Mouse (Mus musculus): ENCODE results near the gene Vwa5b2. TPM values are rescaled to one million over a fixed set of nuclear protein-coding genes. Genes with fewer than 3 reads are reported as not detected.

Gene Vwa5b2
- polyA plus RNA-seq, 1 experiment: not detected

DNA sequence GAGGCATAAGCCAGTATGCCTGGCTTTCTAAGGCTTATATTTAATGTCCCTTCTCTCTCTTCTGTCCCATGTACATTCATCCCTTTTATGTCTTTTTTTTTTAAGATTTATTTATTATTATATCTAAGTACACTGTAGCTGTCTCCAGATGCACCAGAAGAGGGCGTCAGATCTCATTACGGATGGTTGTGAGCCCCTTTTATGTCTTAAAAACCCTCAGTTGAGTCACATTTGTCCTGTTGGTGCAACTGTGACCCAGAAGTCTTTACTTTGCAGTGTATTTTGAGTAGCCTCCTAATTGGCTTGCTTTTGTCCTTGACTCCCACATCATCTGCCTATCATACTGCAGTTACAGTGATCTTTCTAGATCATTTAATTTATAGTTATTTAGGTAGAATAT is 64.0 kb downstream of the Vwa5b2 start:
- Histone ChIP-seq H3K4me3 (replicated peaks) (no peak overlapping the region), H3K36me3 (replicated peaks; ENCODE audit: low read length) (peaks cover 54% of the 10 kb centered on the region), H3K9me3 (no peaks in the 10 kb centered on the region), H3K27me3 (replicated peaks) (peaks cover under 1% of the 10 kb centered on the region), H3K4me1 (peaks cover 20% of the 10 kb centered on the region)
- TF ChIP-seq FLI1 (IDR thresholded peaks at IDR 0.05; ENCODE audit: low read length) (no peak), GATA1 (IDR thresholded peaks at IDR 0.05; ENCODE audit: borderline replicate concordance, low read length) (no peak)

Other genes starting within 250 kb of the Vwa5b2 start
- gene Abcc5, start 163.1 kb upstream of the Vwa5b2 start, polyA plus RNA-seq (2012; ENCODE audit: insufficient read depth, low replicate concordance): 5.3 and 17.1 TPM in 2 replicates
- 5.9 and 9.1 TPM in 2 replicates for gene Eif2b5, start 90.7 kb upstream of the Vwa5b2 start, polyA plus RNA-seq (2012; ENCODE audit: insufficient read depth, low replicate concordance)
- gene Dvl3, start 72.5 kb upstream of the Vwa5b2 start, polyA plus RNA-seq (2012; ENCODE audit: insufficient read depth, low replicate concordance): 21.1 and 45.9 TPM in 2 replicates
- 49.0 and 228 TPM in 2 replicates for gene Ap2m1, start 54.0 kb upstream of the Vwa5b2 start, polyA plus RNA-seq (2012; ENCODE audit: insufficient read depth, low replicate concordance)
- gene Abcf3, start 40.9 kb upstream of the Vwa5b2 start, polyA plus RNA-seq (2012; ENCODE audit: insufficient read depth, low replicate concordance): 24.1 TPM in 1 of 2 replicates, not detected in the other
- 5.4 and 20.7 TPM in 2 replicates for gene Eef1akmt4, start 22.1 kb downstream of the Vwa5b2 start, polyA plus RNA-seq (2012; ENCODE audit: insufficient read depth, low replicate concordance)
- gene Gm49333, start 22.1 kb downstream of the Vwa5b2 start, polyA plus RNA-seq (2012; ENCODE audit: insufficient read depth, low replicate concordance): not detected in 2 replicates
- gene Alg3, start 22.3 kb downstream of the Vwa5b2 start, polyA plus RNA-seq (2012; ENCODE audit: insufficient read depth, low replicate concordance): 15.2 and 24.9 TPM in 2 replicates
- gene Camk2n2, start 31.8 kb downstream of the Vwa5b2 start, polyA plus RNA-seq (2012; ENCODE audit: insufficient read depth, low replicate concordance): 2.3 and 5.9 TPM in 2 replicates
- 0.48 TPM in 1 of 2 replicates, not detected in the other for gene Ece2, start 40.4 kb downstream of the Vwa5b2 start, polyA plus RNA-seq (2012; ENCODE audit: insufficient read depth, low replicate concordance)
- gene Psmd2, start 62.2 kb downstream of the Vwa5b2 start, polyA plus RNA-seq (2012; ENCODE audit: insufficient read depth, low replicate concordance): 33.0 and 128 TPM in 2 replicates
- gene Eif4g1, start 78.8 kb downstream of the Vwa5b2 start, polyA plus RNA-seq (2012; ENCODE audit: insufficient read depth, low replicate concordance): 247 and 739 TPM in 2 replicates
- gene Fam131a, start 103.8 kb downstream of the Vwa5b2 start, polyA plus RNA-seq (2012; ENCODE audit: insufficient read depth, low replicate concordance): 7.9 and 8.6 TPM in 2 replicates
- gene Polr2h, start 128.2 kb downstream of the Vwa5b2 start, polyA plus RNA-seq (2012; ENCODE audit: insufficient read depth, low replicate concordance): 2.9 TPM in 1 of 2 replicates, not detected in the other
- 2.1 TPM in 1 of 2 replicates, not detected in the other for gene Clcn2, start 128.3 kb downstream of the Vwa5b2 start, polyA plus RNA-seq (2012; ENCODE audit: insufficient read depth, low replicate concordance)
- not detected in 2 replicates for gene Chrd, start 143.7 kb downstream of the Vwa5b2 start, polyA plus RNA-seq (2012; ENCODE audit: insufficient read depth, low replicate concordance)
- gene Thpo, start 145.0 kb downstream of the Vwa5b2 start, polyA plus RNA-seq (2012; ENCODE audit: insufficient read depth, low replicate concordance): not detected in 2 replicates